Mouse (Mus musculus): Measurements from ENCODE around the gene Eqtn. TPM values are rescaled to one million over a fixed set of nuclear protein-coding genes. Genes with fewer than 3 reads are reported as not detected.
A peak's percentile ranks its signal among the peaks of the same experiment; 100 is the strongest.

Eqtn gene
- not detected in 2 replicates for total RNA-seq (2014; rRNA removed)
- polyA plus RNA-seq (2015; fragmentation: Nextera tagmentation; extraction: Ambion mirVana): 0.34 and 0.37 TPM in 2 replicates

DNA sequence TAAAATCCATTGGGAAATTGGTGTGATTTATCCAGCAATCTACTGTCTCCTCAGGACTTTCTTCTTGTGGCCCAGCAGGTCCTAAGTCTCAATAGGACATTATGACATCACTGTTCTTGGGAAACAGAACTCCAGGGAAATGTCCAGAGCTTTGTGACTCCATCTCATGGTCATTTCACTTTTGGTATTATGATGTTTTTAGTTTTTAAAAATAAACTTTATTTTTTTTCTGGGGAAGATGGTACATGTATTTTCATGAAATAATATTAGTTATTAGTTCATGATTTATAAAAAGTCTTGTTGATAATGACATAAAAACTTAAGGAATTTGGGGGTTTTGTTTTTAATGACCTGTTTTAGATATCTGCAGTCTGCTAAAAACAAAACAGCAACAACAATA is at the start of gene Eqtn:
Gene Eqtn (minus strand): TSS at position 101 of the 400 bp plus-strand sequence.
- ATAC-seq (no peak), DNase-seq (ENCODE audit: low spot score) (no peak)
- Histone ChIP-seq H3K4me2 (ENCODE audit: low read depth, low read length) (no peak within 1 kb of the TSS), H3K4me3 (ENCODE audit: low read length) (no peak within 1 kb of the TSS), H3K9me3 (ENCODE audit: low read length) (no peaks in the 10 kb centered on the region), H3K4me1 (ENCODE audit: insufficient read depth, low read length) (no peaks in the 10 kb centered on the region), H3K27me3 (ENCODE audit: insufficient read depth, low read length) (no peaks in the 10 kb centered on the region), H3K36me3 (ENCODE audit: insufficient read depth, low read length) (no peaks in the 10 kb centered on the region), H3K27ac (no peak within 1 kb of the TSS), H3K9ac (replicated peaks; ENCODE audit: low read length) (no peak within 1 kb of the TSS)
- no peak for TF ChIP-seq CTCF (IDR thresholded peaks at IDR 0.05; ENCODE audit: low read depth)

DNA sequence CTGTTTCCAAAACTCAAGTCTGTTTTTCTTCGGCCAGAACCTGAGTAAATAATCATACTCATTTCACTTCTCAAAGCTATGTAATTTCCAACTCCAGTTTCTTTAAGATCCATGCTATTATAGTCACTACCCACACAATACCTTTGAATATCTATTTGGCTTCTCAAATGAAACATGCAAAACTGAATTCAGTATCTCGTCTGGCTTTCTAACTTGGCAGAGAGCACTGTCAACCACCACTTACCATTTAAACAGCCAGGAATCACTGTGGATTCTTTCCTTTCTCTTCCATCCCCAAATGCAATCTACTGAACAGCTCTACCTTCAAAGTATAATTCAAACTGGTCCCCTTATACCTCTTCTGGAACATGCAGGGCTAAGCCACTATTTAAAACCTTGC is 44.7 kb upstream of the Eqtn start:
- Histone ChIP-seq H3K27ac (no peak overlapping the region), H3K36me3 (ENCODE audit: insufficient read depth, low read length) (peaks cover 9% of the 10 kb centered on the region; the same call in 1 of the 2 replicates), H3K27me3 (ENCODE audit: insufficient read depth, low read length) (no peaks in the 10 kb centered on the region), H3K4me2 (ENCODE audit: low read depth, low read length) (no peak overlapping the region), H3K9me3 (ENCODE audit: low read length) (no peaks in the 10 kb centered on the region), H3K9ac (replicated peaks; ENCODE audit: low read length) (no peak overlapping the region), H3K4me3 (ENCODE audit: low read length) (no peak overlapping the region), H3K4me1 (ENCODE audit: insufficient read depth, low read length) (peaks cover 10% of the 10 kb centered on the region)
- 88% methylated on average over 2 of the region's 2 CpGs for WGBS
- no peak for TF ChIP-seq CTCF (IDR thresholded peaks at IDR 0.05; ENCODE audit: low read depth)
- ATAC-seq (no peak), DNase-seq (ENCODE audit: low spot score) (no peak)

DNA sequence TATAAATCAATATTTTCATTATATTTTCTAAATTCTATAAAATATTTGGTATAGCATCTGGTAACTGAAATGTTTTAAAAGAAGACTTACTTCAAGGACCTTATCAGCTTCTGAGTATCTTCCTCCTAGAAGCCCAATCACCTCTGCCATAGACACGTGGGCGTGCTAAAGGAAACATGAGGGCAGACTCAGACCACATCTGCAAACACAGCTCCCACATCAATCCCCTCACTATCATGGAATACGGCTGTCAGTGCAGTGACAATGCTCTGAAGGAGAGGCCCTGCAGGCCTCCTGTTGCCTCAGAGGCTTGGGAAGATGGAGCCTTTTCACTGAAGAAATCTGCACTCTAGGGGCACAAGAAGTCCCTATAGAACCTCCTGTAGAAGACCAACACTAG is 24.1 kb upstream of the Eqtn start:
- Histone ChIP-seq H3K9me3 (ENCODE audit: low read length) (no peaks in the 10 kb centered on the region), H3K4me3 (ENCODE audit: low read length) (no peak overlapping the region), H3K27me3 (ENCODE audit: insufficient read depth, low read length) (no peaks in the 10 kb centered on the region), H3K4me2 (ENCODE audit: low read depth, low read length) (no peak overlapping the region), H3K9ac (replicated peaks; ENCODE audit: low read length) (no peak overlapping the region), H3K27ac (no peak overlapping the region), H3K4me1 (ENCODE audit: insufficient read depth, low read length) (no peaks in the 10 kb centered on the region), H3K36me3 (ENCODE audit: insufficient read depth, low read length) (peaks cover 43% of the 10 kb centered on the region)
- TF ChIP-seq CTCF (IDR thresholded peaks at IDR 0.05; ENCODE audit: low read depth): no peak
- WGBS: 91% methylated on average over 3 of the region's 3 CpGs
- ATAC-seq (no peak), DNase-seq (ENCODE audit: low spot score) (no peak)

DNA sequence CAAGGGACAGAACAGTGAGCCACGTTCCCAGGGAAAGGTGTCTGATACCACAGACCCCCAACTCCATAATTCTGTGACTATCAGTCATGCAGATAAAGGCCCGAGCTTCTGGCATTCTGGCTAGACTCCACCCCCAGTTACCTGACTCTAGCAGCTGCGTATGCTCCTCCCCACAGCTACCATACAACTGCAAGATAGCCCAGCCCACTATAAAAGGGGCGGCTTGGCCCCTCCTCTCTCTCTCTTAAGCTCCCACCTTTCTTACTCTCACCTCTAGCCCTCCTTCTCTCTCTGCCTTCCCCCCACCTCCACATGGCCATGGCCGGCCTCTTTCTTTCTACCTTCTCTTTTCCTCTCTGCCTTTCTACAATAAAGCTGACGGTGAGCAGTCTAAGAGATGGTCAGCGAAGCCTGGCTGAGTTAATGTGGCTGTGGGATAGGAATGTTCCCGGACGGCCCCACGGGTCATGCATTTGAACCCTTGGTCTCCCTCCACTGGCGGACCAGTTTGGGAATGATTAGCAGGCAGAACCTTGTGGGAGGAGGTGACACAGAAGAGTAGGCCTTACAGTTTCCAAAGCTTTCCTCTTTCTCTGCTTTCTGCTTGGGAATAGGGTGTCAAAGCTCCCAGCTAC is 12.7 kb upstream of the Eqtn start:
- Histone ChIP-seq H3K36me3 (ENCODE audit: insufficient read depth, low read length) (peaks cover 17% of the 10 kb centered on the region; the same call in 1 of the 2 replicates), H3K9me3 (ENCODE audit: low read length) (no peaks in the 10 kb centered on the region), H3K4me2 (ENCODE audit: low read depth, low read length) (no peak overlapping the region), H3K4me1 (ENCODE audit: insufficient read depth, low read length) (no peaks in the 10 kb centered on the region), H3K4me3 (ENCODE audit: low read length) (no peak overlapping the region), H3K9ac (replicated peaks; ENCODE audit: low read length) (no peak overlapping the region), H3K27ac (no peak overlapping the region), H3K27me3 (ENCODE audit: insufficient read depth, low read length) (no peaks in the 10 kb centered on the region)
- TF ChIP-seq CTCF (IDR thresholded peaks at IDR 0.05; ENCODE audit: low read depth): no peak
- WGBS: 81% methylated on average over 11 of the region's 11 CpGs
- DNase-seq (ENCODE audit: low spot score) (no peak), ATAC-seq (no peak)

DNA sequence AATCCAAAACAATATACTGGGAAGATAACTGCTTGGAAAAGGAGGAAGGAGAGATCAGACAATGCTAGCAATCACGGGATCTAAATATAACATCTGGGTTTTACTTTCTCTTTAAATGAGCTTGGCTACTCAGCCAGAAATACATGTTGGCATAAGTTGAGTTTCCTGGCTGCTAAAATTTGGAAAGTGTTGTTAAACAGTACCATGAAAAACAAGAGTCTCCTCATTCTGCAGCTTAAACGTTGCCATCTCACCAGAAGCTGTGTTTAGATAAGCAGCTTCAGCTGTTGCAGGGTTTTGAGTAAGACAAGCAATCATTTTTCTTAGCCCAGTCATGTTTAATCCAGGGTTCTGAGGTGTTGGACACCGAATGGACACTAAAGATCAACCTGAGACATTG is 26.9 kb downstream of the Eqtn start:
- Histone ChIP-seq H3K4me2 (ENCODE audit: low read depth, low read length) (no peak overlapping the region), H3K9ac (replicated peaks; ENCODE audit: low read length) (no peak overlapping the region), H3K27ac (no peak overlapping the region), H3K9me3 (ENCODE audit: low read length) (no peaks in the 10 kb centered on the region), H3K36me3 (ENCODE audit: insufficient read depth, low read length) (no peaks in the 10 kb centered on the region), H3K4me3 (ENCODE audit: low read length) (no peak overlapping the region), H3K27me3 (ENCODE audit: insufficient read depth, low read length) (no peaks in the 10 kb centered on the region), H3K4me1 (ENCODE audit: insufficient read depth, low read length) (no peaks in the 10 kb centered on the region)
- ATAC-seq: no peak
- no peak for DNase-seq (ENCODE audit: low spot score)
- TF ChIP-seq CTCF (IDR thresholded peaks at IDR 0.05; ENCODE audit: low read depth): no peak
- WGBS: 67% methylated on average over 3 of the region's 3 CpGs

DNA sequence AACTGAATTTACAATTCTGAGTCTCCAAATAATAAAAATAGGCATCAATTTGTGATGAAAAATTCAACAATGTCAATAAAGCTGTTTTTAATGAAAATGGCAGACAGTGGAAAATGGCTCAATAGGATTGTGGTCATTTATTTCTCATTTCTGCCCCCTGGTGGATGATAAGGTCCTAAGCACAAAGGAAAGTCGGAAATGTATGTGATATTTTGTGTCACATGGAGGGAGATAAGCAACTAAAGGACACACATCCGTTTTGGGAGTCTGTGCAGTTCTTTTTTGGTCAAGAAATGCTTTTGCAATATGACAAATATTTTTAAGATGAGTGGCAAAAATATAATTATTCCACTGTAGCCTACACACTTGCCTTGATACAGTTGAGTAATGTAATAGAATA is 27.9 kb downstream of the Eqtn start:
- Histone ChIP-seq H3K36me3 (ENCODE audit: insufficient read depth, low read length) (no peaks in the 10 kb centered on the region), H3K4me2 (ENCODE audit: low read depth, low read length) (no peak overlapping the region), H3K4me3 (ENCODE audit: low read length) (no peak overlapping the region), H3K4me1 (ENCODE audit: insufficient read depth, low read length) (no peaks in the 10 kb centered on the region), H3K9ac (replicated peaks; ENCODE audit: low read length) (no peak overlapping the region), H3K9me3 (ENCODE audit: low read length) (no peaks in the 10 kb centered on the region), H3K27me3 (ENCODE audit: insufficient read depth, low read length) (no peaks in the 10 kb centered on the region), H3K27ac (no peak overlapping the region)
- peak; percentile 59 for TF ChIP-seq CTCF (IDR thresholded peaks at IDR 0.05; ENCODE audit: low read depth)
- 30% methylated on average over 2 of the region's 2 CpGs for WGBS
- ATAC-seq: no peak
- DNase-seq (ENCODE audit: low spot score): peak; percentile 58

Other genes with a start within 250 kb of the Eqtn start
- 6.8 and 8.4 TPM in 2 replicates for gene Tek, start 189.6 kb downstream of the Eqtn start, total RNA-seq (2014; rRNA removed)
- 6.7 and 7.1 TPM in 2 replicates for gene Tek, start 189.6 kb downstream of the Eqtn start, polyA plus RNA-seq (2015; fragmentation: Nextera tagmentation; extraction: Ambion mirVana)
- gene Mysm1, start 50.3 kb upstream of the Eqtn start, total RNA-seq (2014; rRNA removed): 18.9 and 36.8 TPM in 2 replicates
- 30.1 and 31.1 TPM in 2 replicates for gene Mysm1, start 50.3 kb upstream of the Eqtn start, polyA plus RNA-seq (2015; fragmentation: Nextera tagmentation; extraction: Ambion mirVana)
- gene Jun, start 123.4 kb upstream of the Eqtn start, total RNA-seq (2014; rRNA removed): 74.4 and 86.4 TPM in 2 replicates
- gene Jun, start 123.4 kb upstream of the Eqtn start, polyA plus RNA-seq (2015; fragmentation: Nextera tagmentation; extraction: Ambion mirVana): 57.5 and 59.9 TPM in 2 replicates

All from hindbrain, postnatal 0 days (tissue).